Mouse (Mus musculus) adrenal gland, adult (tissue): ENCODE measurements around the gene Nfasc.
A peak's percentile ranks its signal among the peaks of the same experiment; 100 is the strongest.

Source experiments
- DNase-seq, 2 experiments: peaks; one replicate each; pipeline ENCODE4 v3.0.0; 2022 to 2023; ENCODE audit warnings: low spot score in 1 of 2; ENCODE audit not compliant: inconsistent age in 2 of 2

The Nfasc gene

GRCm38 (mm10) chr1:132650680-132651079 lies 90.9 kb downstream of the Nfasc start:
- no peak for DNase-seq

GRCm38 (mm10) chr1:132647958-132648357 lies 93.6 kb downstream of the Nfasc start:
- DNase-seq = no peak

- peak; percentile 9 to 27 for DNase-seq
Observed at GRCm38 (mm10) chr1:132641049-132641795, 100.4 kb downstream of the Nfasc start.

GRCm38 (mm10) chr1:132640256-132640655 lies 101.3 kb downstream of the Nfasc start:
- DNase-seq = peak in 1 of 2 experiments; percentile 34

DNA sequence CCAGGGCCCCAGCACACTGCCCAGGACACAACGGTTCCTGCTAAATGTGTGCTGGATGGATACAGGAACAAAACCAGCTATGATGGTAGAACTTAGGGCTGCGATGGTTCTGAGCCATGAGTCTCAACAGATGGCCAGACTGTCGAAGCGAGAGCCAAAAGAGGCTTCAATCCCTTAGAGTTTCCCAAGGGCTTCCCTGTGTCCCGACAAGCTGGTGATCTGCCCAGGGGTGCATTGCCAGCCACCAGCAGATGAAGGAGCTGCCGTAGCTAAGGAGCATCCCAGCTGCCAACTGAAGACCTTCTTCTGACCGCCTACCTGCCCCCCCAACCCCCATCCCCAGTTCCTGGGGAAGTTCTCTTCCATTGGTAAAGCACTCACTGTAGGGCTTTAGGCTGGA lies 104.3 kb downstream of the Nfasc start:
- DNase-seq = no peak

DNA sequence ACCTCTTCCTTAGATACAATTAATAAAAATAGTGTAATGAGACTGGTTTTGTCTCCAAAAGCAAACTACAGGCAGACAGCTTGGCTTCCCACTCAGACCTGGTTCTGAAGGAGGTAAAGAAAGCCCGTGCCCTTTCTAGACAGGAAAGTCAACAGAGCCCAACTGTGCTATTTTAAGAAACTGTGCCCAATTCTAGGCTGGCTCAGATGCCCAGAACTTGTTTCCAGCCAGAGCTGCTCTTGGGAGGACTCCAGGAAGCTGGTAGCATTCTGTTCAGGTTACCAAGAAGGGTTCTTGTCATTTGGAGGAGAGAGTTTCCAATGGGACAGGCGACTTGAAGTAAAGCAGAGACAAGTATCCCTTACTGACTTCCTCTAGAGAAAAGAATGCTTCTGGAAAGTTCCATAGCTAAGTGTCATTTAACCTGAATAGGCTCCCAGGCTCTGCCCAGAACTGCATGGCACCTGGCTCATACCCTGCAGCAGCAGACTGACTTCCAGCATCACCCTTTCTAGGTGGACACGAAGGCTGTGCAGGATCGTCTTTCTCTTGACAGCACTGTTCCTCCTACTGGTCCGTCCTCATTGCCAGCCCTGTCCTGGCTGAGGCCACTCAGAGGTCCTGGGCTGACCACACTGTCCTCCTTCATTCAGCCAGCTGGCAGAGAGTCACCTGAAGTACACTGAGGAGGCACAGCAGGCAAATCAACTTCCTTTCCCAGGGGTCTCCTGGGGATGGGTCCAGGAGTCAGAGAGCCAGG lies 111.8 kb downstream of the Nfasc start:
- peak in 1 of 2 experiments; percentile 23 for DNase-seq

GRCm38 (mm10) chr1:132628599-132628998 lies 113.0 kb downstream of the Nfasc start:
- DNase-seq = no peak

- DNase-seq = no peak
Observed at GRCm38 (mm10) chr1:132628183-132628582, 113.4 kb downstream of the Nfasc start.

DNA sequence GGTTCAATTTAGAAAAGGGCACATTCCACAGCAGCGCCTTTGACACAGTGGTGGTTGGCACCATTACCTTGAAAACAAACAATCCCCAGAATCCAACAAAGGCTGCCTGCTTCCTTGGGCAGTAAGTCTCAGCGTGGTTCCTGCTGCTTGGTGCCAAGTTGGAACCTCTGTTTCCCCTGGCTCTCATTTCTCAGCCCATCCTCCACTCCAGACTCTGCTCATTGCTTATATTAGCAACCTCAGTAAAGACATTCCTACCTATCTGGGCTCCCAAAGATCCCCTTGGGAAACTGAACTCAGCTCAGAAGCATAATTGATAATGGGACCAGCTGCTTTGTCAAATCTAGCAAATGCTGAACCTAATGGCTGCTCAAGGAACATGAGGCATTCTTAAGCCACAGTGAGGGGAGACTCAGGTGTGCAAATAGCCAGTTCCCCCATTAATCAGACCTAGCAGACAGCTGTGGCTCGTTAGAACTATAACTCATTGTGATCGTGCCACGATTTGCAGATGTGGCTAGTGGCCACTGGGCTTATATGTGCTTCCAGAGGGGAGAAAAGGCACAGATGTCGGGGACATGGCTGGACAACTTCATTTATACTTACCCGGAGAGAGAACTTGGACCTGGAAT lies 115.4 kb downstream of the Nfasc start:
- DNase-seq = no peak

- DNase-seq = no peak
Observed at GRCm38 (mm10) chr1:132625034-132625433, 116.6 kb downstream of the Nfasc start.

- DNase-seq = no peak
Observed at GRCm38 (mm10) chr1:132624466-132624865, 117.1 kb downstream of the Nfasc start.

DNA sequence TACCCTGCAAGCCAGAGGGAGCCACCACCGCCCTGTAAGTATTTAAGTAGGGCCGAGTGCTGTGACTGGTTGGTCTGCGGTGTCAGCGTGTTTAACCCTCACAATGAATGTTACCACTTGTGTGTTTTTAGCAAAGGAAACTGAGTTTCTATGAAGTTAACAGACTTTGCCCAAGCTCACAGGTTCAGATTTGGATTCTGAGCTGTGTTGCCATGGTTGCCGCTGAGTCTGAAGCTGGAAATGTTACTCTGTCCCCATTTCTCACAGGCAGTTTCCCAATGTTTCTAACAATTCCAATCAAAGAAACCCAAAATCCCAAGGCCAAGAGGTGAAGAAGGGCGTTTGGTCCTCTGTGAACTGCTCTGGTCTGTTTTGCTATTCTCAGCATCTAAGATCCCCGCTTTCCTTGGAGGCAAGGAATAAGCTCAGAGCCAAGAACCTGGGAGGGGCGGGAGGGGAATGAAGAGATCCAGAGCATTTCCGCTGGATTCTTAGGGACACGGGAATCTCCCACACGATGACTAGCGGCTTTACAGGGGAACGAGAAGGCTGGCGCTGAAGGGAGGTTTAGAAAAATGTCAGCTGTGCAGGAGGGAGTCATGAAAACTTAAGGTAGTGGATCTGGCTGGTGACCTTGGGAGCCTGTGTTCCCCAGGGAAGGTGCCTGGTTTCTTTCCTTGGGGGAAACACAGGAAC lies 117.8 kb downstream of the Nfasc start:
- DNase-seq = no peak

DNA sequence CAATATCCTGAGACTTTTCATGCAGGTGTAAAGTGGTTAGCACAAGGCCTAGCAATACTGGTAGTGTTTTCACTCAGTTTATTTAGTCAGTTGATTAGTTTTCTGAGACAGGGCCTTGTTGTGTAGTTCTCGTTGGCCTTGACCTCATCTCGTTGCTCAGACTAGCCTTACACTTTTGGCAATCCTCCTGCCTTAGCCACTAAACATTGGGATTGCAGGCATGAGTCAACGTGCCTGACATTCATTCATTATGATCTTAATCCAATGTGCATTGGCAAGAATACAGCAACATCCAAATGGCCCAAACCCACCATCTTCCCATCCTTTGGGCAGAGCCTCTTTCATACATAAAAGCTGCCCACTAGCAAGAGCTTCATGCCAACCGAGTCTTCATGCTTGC lies 129.5 kb downstream of the Nfasc start:
- peak; percentile 21 to 80 for DNase-seq

DNA sequence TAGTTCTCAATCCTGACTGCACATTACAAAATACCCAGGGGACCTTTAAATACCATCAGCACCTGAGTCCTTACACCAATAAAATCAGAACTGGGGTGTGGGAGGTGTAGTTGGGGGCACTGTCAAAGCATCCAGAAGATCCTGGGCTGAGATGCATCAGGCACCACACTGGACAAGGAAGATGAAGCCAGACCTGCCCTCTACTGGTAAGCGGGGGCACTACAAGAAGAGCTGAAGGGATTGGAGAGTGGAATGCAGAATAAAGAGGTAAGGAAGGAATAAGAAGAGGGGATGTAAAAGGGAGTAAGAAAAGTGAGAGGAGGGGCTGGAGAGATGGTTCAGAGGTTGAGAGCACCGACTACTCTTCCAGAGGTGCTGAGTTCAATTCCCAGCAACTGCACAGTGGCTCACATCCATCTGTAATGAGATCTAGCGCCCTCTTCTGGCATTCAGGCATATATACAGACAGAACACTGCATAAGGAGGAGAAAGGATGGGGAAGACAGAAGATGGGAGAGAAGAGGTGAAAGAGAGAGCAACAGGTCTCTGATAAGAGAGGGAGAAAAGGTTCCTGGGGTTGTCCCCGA lies 132.5 kb downstream of the Nfasc start:
- DNase-seq = peak; percentile 55 to 86

DNA sequence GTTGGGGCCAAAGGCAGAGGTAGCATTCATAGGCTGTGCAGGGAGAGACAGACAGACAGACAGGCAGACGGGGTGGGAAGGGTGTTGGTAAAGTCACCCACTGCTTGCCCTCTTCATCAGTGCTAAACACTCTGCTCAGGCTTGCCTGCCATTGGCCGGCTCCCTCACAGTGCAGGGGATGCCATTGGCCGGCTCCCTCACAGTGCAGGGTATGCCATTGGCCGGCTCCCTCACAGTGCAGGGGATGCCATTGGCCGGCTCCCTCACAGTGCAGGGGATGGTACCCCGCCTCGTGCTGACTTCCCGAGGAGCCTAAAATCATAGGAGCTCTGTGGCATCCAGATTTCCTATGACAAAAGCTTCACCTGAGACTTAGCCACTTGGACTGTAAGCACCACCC lies 139.4 kb downstream of the Nfasc start:
- DNase-seq = no peak

DNA sequence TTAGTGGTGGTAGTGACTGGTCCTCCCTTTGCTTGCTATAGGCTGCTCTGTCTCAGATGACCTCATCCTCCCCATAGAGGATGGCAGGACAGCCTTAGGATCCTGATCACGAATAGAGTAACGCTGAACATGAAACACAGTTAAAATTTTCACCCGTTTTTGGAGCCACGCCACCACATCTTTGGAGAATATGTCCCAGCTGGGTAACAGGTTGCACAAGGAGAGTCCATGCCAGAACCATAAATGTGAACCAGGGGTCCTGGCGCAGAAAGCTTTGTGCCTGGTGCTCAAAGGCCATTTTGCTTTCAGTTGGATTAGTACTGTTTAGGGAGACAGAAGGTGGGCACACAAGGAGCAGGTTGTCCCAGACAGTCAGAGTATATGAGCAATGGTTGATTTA lies 143.6 kb downstream of the Nfasc start:
- DNase-seq = no peak

DNA sequence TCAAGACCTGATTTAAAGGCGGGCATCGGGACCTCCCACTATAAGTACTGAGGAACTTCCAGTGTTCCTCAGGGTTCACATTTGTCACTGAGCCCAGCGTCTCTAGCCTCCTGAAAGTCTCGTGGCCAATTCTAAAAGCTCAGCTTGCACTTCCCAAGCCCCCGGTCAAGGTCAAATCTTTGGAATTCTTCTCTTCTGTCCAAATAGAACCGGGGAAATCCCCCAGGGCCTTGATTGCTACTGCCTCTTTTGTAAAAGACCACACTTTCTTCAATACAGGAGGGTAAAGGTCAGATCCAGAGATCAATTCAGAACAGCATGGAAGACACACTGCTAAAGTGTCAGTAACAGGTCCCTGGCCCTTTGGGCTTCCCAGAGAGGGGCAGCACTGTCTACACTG lies 145.9 kb downstream of the Nfasc start:
- DNase-seq = peak; percentile 12 to 37

- DNase-seq = peak; percentile 80 to 92
Observed at GRCm38 (mm10) chr1:132594587-132594986, 147.0 kb downstream of the Nfasc start.

DNA sequence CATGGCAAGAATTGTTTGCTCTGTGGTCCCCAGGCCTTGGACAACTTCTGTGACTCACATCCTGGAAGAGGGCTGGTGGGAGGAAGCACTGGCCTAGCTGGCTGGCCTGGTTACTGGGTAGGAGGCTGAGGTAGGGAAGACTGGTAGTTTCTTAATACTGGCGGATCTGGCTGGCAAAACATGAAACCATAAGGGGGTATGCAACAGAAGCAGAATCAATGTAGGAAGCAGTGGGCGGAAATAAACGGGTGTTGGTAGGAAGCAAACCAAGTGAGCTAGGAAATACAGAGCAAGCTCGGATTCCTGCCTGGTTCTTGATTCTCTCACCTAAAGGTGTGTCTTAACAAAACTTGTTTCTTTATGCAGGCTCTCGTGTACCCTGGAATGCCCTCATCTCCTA lies 149.5 kb downstream of the Nfasc start:
- DNase-seq = no peak

DNA sequence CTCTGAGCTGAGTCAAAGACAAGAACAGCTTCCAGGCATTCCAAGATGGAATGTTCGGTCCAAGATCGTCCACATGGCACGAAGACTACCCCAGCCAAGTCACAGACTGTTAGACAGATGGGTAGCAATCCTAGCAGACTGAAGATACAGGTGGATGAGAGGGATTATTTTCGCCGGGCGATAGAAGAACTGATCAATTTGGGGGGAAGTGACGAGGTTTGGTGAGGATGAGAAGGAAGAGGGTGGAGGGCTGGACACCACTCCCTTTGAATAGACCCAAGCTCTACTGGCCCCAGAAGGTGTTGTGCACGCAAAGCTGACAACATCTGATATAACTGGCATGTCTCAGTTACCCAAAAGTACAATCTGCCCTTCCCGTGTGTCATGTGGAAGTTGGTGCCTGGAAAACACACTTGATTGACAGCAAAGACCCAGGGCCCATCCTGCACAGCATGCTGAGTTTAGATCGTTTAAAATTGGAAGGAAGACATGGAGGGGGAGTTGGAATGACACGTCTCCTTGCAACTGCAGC lies 150.1 kb downstream of the Nfasc start:
- no peak for DNase-seq
